Mouse (Mus musculus): Measurements from ENCODE around the gene Rps18.

DNA sequence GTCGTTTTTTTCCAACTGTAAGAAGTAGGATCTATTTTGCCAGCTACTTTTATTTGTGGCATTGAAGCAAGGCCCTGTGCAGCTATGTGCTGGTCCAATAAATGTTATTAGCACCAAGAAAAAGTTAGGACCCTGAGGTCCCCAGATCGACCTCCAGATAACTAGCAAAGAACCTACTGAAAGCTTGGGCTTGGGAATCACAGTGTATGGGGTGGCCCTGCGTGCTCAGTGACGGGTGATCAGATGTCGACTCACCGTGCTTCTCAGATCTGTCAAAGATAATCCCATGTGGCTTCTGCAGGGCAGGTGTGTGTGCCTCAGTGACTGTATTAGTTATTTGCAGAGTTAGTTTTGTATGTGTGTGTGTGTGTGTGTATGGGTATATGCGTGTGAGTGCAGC lies 34.4 kb downstream of the Rps18 start:
- TF ChIP-seq POLR2A (IDR thresholded peaks at IDR 0.05; ENCODE audit: control insufficient read depth in 1 of 2, insufficient read depth in 1 of 2, low read depth in 1 of 2, low read length in 2 of 2, poor library complexity in 1 of 2) (no peak), CTCF (IDR thresholded peaks at IDR 0.05 in 2 of 3, conservative IDR thresholded peaks at IDR 0.05 in 1 of 3; ENCODE audit: control insufficient read depth in 1 of 3, insufficient read depth in 1 of 3, low read depth in 2 of 3, low read length in 3 of 3, poor library complexity in 1 of 3, severe bottlenecking in 1 of 3) (no peak), CHD2 (IDR thresholded peaks at IDR 0.05; ENCODE audit: low read length) (no peak), MAFK (IDR thresholded peaks at IDR 0.05; ENCODE audit: borderline replicate concordance, low read depth, low read length) (no peak)

Measured in MEL (cell line).